Mouse (Mus musculus): ENCODE measurements around the gene Sh3tc1.

Gene Sh3tc1

GRCm38 (mm10) chr5:35679256-35680155 lies 60.3 kb downstream of the Sh3tc1 start, which contains the start of gene Htra3:
Gene Htra3, minus strand, starts transcription at chr5:35679782.
- no peak for DNase-seq

- no peak for DNase-seq
Measured at GRCm38 (mm10) chr5:35676964-35677363, 62.8 kb downstream of the Sh3tc1 start.

GRCm38 (mm10) chr5:35674081-35674555 lies 65.7 kb downstream of the Sh3tc1 start:
- DNase-seq, result no peak

DNA sequence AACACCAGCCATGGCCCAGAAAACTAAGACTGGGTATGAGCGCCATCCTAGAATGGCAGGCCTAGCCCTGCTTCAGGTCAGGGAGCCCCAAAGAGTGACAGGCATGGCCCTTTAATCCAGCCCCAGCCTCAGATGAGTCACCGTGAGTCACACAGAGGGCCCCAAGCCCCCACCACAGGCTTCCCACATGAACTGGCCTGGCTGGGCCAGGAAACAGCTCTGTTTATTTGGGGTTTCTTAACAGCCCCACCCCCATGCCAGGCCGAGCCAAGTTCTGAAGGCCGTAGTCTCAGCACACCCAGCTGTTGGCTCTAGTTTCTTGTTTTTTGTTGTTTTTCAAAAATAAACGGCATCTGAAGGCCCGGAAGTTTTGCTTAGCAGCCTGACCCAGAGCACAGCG lies 66.7 kb downstream of the Sh3tc1 start:
- no peak for DNase-seq

DNA sequence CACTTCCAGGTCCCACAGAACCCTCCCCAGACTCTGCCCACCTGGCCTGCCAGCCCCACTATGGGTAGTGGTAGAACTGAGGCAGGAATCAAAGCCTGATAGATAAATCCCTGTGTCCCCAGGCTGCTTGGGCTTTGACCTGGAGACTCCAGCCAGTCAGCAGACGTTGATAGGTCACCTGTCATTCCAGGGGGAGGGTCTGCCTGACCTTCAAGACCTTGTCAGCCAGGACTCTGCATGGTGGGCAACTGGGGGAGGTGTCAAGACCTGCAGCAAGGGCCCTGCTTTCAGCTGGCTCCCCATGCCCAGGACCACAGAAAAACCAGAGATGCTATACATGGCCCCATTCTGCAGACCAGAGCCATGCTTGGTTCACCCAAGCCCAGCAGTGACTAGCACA lies 67.2 kb downstream of the Sh3tc1 start:
- no peak for DNase-seq

GRCm38 (mm10) chr5:35671474-35671891 lies 68.3 kb downstream of the Sh3tc1 start:
- DNase-seq, result no peak

DNA sequence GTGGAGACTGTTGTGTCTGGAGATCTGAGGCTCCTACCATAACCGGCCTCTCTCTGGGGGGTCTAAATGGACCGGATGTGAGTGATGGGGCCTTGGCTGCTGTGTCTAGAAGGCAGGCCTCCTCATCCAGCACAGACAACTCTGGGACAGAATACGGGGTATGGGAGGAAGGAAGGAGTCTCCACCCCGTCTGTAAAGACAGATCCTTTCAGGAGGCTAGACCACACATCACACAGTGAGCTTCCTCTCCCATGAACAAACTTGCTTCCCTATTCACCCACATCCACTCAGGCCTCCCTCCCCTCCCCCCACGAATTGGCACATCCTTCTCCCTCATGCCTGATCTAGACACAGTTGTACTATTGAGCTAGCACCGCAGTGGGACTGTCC lies 69.4 kb downstream of the Sh3tc1 start:
- DNase-seq, result no peak

GRCm38 (mm10) chr5:35669747-35670411 lies 69.9 kb downstream of the Sh3tc1 start:
- no peak for DNase-seq

- DNase-seq, result no peak
Measured at GRCm38 (mm10) chr5:35666152-35666551, 73.6 kb downstream of the Sh3tc1 start.

- DNase-seq, result no peak
Measured at GRCm38 (mm10) chr5:35662021-35662545, 77.7 kb downstream of the Sh3tc1 start.

- DNase-seq, result no peak
Measured at GRCm38 (mm10) chr5:35661210-35661609, 78.6 kb downstream of the Sh3tc1 start.

GRCm38 (mm10) chr5:35659503-35659902 lies 80.3 kb downstream of the Sh3tc1 start:
- DNase-seq, result no peak

DNA sequence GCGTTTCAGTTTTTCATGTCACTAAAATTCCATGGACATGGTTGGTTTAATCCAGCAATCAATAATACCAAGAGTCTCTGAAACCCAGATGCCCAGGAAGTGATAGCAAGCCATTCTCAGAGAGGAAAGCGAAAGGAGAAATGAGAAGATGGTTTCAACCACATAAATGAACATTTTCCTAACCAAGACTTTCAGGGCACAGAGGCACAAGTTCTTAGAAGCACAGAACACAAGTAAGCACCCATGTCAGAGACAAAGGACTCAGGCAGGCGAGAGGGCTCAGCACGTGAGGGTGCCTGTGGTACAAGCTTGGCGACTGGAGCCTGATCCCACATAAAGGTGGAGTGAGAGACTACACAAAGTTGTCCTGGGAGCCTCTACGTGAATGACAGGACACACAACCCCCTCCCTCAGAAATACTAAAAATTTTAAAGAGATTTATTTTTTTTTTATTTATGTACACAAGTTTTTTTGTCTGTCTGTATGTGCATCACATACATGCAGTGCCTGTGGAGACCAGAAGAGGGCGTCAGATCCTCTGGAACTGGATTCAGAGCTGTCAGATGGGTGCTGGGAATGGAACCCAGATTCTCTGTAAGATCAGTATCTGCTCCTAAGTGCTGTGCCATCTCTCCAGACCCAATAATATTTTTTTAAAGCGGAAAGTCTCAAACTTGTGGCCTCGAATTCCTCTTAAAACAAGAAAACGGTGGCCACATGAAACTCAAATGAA lies 83.9 kb downstream of the Sh3tc1 start:
- DNase-seq, result no peak

DNA sequence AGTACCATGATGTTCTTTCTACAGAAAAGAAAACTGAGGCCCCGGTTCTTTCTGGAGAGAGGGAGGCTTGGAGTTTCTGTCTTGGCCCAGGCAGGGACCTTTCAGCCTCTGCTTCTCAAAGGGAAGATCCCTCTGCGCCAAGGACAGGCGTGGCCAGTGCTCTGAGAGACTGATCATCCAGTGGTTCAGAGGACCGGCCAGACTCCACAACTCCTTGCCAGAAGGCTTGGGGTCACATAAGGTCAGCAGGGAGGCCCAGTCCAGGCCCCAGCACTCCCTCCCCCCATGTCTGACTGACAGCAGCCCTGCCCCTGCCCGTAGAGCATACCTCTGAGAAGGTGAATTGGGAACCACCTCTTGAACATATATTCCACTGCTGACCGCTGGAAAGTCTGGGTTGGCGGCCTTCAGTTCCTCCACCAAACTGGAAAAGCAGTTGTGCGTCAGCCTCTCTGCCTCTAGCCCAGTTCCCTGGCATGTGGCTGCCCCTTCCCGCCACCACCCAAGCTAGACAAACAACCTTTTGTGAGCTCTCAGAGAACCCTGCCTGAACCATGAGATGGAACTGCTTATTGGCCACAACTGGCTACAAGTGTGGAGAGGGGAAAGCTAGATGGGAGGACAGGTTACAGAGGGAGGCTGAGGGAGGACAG lies 85.9 kb downstream of the Sh3tc1 start:
- DNase-seq, result no peak

DNA sequence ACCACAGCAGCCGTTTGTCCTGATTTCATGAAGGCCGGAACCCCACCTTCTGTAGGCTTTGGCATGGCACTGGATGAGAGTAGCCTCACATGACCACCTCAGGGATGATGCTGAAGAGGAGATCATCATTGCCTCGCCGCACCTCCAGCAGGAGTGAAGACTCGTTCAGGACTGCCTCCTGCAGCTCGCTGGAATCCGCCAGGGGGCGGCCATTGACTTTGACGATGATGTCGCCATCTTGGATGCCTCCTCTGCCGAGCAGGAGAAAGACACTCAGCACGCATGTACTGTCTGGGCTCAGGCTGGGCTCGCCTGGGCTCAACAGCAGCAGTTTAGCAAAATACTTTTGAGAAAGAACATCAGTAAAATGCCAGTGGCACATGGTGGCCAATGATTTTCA lies 86.9 kb downstream of the Sh3tc1 start:
- no peak for DNase-seq

DNA sequence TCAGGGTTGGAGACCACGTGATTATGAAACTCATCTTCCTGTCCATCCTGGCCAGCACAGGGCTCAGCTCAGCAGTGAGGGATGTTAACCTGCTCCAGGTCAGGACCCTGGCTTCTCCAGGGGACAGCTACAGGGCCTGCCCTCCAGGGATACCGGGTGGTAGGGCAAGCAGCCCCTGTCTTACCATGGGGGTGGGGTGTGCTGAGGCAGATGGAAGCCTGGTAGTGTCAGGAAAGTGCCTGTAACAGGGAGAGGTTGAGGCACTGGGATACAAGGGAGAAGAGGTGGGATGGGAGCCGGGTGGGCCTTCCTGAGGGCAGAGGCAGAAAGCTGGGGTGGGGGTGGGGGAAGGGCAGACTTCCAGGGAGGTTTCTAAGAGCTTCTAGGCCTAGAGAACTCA lies 87.5 kb downstream of the Sh3tc1 start:
- no peak for DNase-seq

DNA sequence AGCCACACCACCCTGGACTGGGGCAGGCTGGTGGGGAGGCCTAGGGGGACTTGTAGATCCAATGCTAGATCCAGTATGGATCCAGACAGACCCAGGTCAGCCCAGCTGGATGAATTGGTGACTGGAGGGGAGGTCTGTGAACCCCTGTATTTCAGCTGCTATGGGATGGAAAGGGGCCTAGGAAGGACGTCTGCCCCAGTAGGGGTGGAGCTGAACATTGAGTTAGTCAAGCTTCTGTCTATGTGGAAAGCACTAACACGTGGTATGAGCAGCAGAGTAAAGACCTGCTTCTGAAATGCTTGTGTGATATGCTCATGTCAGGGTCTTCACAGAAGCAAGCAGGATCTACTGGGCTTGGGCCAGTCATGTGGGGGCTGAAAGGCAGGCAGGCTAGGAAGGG lies 91.6 kb downstream of the Sh3tc1 start:
- no peak for DNase-seq

DNA sequence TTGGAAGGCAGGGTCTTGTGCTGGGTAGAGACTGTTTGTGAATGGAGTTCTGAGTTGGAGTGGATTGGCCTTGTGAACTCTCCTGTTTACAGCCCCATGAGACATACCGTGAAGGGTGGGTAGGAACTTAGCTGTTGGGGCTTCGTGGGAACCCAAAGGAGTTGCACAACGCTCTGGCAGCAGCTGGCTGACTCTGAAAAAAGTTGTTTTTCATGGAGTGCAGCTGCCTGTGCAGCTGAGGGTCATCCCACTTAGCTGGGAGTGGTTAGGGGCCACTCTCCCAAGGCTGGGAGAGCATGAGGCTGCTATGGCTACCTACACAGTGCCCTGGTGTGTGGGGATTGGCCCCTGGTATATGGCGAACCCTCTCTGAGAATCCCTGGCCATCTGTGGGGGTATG lies 92.2 kb downstream of the Sh3tc1 start:
- no peak for DNase-seq

Measured in thymus, postnatal 36 days (tissue).